Mouse (Mus musculus): Measurements from ENCODE around the gene Usp27x. TPM values are rescaled to one million over a fixed set of nuclear protein-coding genes. Genes with fewer than 3 reads are reported as not detected.

Gene Usp27x
- polyA plus RNA-seq (2021), result 6.1 TPM

DNA sequence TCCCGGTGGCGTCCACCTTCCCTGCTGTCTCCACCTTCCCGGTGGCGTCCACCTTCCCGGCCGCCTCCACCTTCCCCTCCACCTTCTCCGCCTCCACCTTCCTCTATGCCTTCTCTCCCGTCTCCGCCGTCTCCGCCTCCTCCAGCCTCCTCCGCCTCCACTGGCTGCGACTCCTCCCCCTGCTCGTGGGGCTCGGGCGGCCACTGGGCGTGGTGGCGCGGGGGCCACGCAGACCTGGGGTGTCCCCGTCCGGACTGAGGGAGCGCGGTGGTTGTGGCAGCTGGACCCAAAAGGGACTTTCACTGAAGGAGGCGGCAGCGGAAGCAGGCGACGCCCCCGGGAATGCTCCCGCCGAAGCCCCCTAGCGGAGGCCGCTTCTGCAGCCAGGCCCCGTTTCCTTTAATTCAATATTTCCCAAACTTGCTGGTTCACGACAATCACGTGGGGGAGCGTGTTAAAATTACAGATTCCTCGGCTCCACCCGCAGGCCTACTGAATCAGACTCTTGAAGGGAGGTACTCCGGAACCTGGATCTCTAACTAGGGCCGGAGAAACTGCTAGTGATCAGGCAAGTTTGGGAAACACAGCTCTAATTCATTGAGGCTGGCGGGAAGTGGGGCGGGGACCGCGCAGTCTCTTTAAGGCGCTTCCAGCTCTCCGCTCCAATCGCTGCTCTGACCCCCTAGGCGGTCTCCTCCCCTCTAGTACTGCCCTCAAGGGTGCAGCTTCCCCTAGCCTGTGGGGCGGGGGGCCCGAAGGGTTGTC lies at the start of gene Usp27x:
Usp27x (minus strand) TSS at position 115 of the 765 bp plus-strand sequence.
- H3K27me3 ChIP-seq, result peaks cover 16% of the 10 kb centered on the region
- CTCF ChIA-PET, result interaction anchor here (1.3 to 2.2 kb wide), 2 partner anchors 10 to 46 kb away, joined by 3 to 6 read pairs; no protein-coding TSS in a partner anchor
- ATAC-seq, result peak; percentile 84
- no peak for TF ChIP-seq CTCF (IDR thresholded peaks at IDR 0.05)
- in situ Hi-C loops (cut with MboI; ENCODE audit: low pct_unique_long_range_greater_than_20kb), result no loop called here
- peak; percentile 7 for DNase-seq (ENCODE audit: low read depth, low spot score)
- POLR2A ChIA-PET, result no interaction called here

DNA sequence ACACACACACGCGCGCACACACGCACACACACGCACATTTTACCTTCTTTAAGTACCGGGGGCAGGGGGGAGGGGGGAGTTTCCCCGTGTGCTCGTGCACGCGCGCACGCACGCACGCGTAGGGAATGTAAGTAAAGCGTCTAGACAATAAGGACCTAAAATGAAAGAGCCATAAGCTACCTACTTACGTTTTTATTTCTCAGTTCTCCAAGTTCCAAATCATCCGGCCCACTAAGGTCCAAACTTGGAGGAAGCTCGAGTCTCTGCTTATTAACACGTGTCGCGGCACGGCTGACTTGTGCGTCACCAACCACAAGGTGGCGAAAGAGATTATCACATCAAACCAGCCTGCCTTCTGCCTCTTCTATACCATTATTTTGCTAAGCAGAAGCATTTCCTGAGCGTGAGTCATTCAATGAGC lies 47.1 kb upstream of the Usp27x start:
- DNase-seq (ENCODE audit: low read depth, low spot score) (no peak), ATAC-seq (no peak)
- no peaks in the 10 kb centered on the region for H3K27me3 ChIP-seq
- TF ChIP-seq CTCF (IDR thresholded peaks at IDR 0.05), result peak; percentile 84
- ChIA-PET CTCF (interaction anchor here (0.8 to 2.8 kb wide), 12 partner anchors 10 to 270 kb away, joined by 3 to 38 read pairs (median 4); no protein-coding TSS in a partner anchor), POLR2A (no interaction called here)
- in situ Hi-C loops (cut with MboI; ENCODE audit: low pct_unique_long_range_greater_than_20kb), result loop anchor here (5.0 to 25.0 kb wide), 4 partner anchors 45 to 1160 kb away; no protein-coding TSS in a partner anchor

DNA sequence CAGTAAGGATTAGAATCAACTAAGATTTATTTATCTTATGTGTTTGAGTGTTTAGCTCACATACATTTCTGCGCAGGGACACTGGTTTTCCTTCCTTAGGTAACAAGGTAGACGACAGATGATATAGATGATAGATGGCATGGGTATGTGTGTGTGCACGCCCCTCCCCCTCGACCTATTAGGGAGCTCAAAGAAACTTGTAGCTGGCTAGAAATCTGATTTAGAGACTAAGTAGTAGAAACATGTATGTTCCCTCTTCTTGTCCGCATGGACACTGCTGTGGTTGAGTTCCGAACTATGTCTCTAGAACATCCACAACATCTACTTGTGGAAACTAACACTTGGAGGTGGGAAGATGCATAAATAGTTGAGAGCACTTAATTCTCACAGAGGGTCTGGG lies 46.5 kb upstream of the Usp27x start:
- DNase-seq (ENCODE audit: low read depth, low spot score) (no peak), ATAC-seq (no peak)
- H3K27me3 ChIP-seq, result no peaks in the 10 kb centered on the region
- TF ChIP-seq CTCF (IDR thresholded peaks at IDR 0.05), result no peak
- ChIA-PET POLR2A (no interaction called here), CTCF (interaction anchor here (0.8 to 2.8 kb wide), 15 partner anchors 9 to 271 kb away, joined by 3 to 38 read pairs (median 4); no protein-coding TSS in a partner anchor)
- in situ Hi-C loops (cut with MboI; ENCODE audit: low pct_unique_long_range_greater_than_20kb), result loop anchor here (5.0 to 25.0 kb wide), 4 partner anchors 45 to 1160 kb away; no protein-coding TSS in a partner anchor

DNA sequence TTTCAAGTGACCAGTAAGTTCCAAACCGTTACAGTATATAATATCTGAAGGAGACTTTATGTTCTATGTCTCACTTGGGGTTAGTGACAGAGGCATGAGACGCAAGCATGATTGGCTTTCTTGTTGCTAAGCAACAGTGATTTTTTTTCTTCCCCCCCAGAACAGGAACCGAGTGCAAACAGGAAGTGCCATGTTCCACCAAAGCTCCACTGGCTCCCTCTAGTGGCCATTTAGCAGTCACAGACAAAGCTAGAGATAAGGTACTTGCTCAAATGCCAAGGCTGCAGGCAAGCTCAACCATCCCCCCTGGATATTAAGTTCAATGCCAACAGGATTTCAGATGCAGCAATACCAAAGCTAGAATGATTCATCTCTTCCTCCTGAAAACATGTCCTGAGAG lies 45.4 kb upstream of the Usp27x start:
- peak; percentile 88 for TF ChIP-seq CTCF (IDR thresholded peaks at IDR 0.05)
- no peaks in the 10 kb centered on the region for H3K27me3 ChIP-seq
- POLR2A ChIA-PET, result interaction anchor here (1.2 kb wide), 1 partner anchor 101 kb away, joined by 3 read pairs; no protein-coding TSS in a partner anchor
- CTCF ChIA-PET, result interaction anchor here (0.7 to 2.8 kb wide), 8 partner anchors 10 to 280 kb away, joined by 3 to 38 read pairs (median 6); partner anchors contain the start of gene Clcn5
- ATAC-seq (peak; percentile 77), DNase-seq (ENCODE audit: low read depth, low spot score) (peak; percentile 44)
- in situ Hi-C loops (cut with MboI; ENCODE audit: low pct_unique_long_range_greater_than_20kb), result loop anchor here (5.0 to 25.0 kb wide), 4 partner anchors 46 to 1159 kb away; no protein-coding TSS in a partner anchor

DNA sequence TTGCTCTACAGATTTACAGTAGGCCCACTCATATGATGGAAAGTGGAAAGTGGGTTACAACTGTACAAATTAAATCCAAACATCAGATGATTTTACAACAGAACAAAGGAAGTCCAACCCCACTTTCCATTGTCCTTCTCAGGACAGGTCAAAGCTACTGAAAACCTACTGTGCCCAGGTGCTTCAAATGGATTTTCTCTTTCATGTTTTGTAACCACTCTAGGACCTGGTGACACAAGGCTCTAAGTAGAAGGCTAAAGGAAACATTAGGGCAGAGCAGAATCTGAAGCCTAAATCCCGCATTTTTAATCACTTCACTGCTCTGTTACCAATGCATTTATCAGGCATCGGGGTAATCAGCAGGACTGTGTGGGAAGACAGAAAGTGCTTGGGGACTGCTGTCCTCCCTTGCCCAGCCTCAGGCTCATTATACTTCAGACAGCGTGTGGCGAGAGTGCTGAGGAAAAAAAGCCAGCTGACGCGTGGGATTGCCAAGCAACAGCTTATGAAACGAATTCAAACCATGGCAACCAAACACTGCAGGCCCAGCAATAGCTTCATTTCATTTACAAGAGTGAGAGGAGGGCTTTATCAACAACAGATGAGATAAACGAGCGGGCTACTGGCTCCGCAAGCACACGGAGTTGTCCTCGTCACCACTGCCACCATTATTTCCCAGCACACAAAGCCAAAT lies 40.7 kb upstream of the Usp27x start:
- H3K27me3 ChIP-seq, result peaks cover 5% of the 10 kb centered on the region
- no peak for TF ChIP-seq CTCF (IDR thresholded peaks at IDR 0.05)
- POLR2A ChIA-PET, result no interaction called here
- CTCF ChIA-PET, result no interaction called here
- no peak for ATAC-seq
- in situ Hi-C loops (cut with MboI; ENCODE audit: low pct_unique_long_range_greater_than_20kb), result loop anchor here (5.0 to 25.0 kb wide), 2 partner anchors 494 to 1154 kb away; no protein-coding TSS in a partner anchor
- no peak for DNase-seq (ENCODE audit: low read depth, low spot score)

DNA sequence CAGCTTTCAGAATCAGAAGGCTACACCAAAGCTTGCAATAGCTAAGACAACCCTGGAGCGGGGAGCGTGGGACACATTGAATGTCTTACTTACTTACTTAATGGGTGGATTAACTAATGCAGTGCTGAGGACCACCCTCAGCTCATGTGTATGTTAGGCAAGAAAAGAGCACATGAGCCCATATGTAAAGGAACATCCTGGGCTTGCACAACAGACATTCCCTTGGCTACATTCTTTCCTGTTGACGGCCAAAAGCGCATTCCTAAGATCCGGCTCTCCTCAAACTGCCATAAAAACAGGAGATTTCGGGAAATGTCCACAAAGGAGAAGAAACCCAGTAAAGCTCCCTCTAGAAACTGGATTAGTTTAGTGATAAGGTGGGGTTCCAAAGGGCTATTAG lies 39.7 kb upstream of the Usp27x start:
- no peak for DNase-seq (ENCODE audit: low read depth, low spot score)

DNA sequence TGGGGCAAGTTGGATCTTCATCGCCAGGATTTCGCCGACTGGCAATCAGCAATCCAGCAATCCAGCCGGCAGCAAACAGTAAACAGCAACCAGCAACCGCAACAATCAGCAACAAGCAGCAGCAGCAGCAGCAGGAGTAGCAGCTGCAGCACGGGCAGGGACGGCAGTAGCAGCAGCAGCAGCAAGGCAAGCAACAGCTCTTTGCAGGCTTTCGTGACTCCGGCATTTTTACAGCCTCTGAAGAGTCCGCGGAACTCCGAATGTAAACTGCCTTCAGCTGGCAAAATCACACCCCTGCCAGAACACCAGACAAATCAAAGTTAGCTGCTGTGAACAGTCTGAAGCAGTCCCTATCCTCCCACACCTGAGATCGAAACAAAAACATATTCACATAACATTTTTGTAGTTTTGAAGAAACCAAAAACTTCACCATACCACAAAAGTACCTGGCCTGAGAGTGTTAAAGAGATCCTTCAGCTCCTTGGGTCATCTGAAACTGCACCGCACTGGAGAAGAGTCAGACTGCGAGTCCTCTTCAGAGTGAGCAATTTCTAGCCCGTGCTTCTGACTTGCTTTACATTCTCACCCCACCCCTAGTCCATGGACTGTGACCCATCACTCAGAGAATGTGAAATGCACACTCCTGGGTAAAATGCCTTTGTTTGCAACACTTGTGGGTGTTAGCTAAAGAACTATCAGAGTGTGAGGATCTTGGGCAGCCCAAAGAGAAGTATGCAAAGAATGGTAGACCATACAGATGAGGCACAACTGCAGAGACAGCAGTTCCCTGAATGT lies 36.8 kb upstream of the Usp27x start:
- ATAC-seq (peak; percentile 51), DNase-seq (ENCODE audit: low read depth, low spot score) (no peak)
- POLR2A ChIA-PET, result no interaction called here
- H3K27me3 ChIP-seq, result peaks cover 20% of the 10 kb centered on the region
- CTCF ChIA-PET, result interaction anchor here (0.5 to 1.0 kb wide), 2 partner anchors 10 to 34 kb away, joined by 3 read pairs; no protein-coding TSS in a partner anchor
- in situ Hi-C loops (cut with MboI; ENCODE audit: low pct_unique_long_range_greater_than_20kb), result loop anchor here (25.0 kb wide), 1 partner anchor 1150 kb away; no protein-coding TSS in a partner anchor
- no peak for TF ChIP-seq CTCF (IDR thresholded peaks at IDR 0.05)

More for the DNA sequence above, 39.7 kb upstream of the Usp27x start:
- ATAC-seq, result no peak
- no peak for TF ChIP-seq CTCF (IDR thresholded peaks at IDR 0.05)
- in situ Hi-C loops (cut with MboI; ENCODE audit: low pct_unique_long_range_greater_than_20kb), result loop anchor here (5.0 to 25.0 kb wide), 2 partner anchors 493 to 1153 kb away; no protein-coding TSS in a partner anchor
- H3K27me3 ChIP-seq, result peaks cover 8% of the 10 kb centered on the region
- POLR2A ChIA-PET, result no interaction called here
- CTCF ChIA-PET, result no interaction called here

DNA sequence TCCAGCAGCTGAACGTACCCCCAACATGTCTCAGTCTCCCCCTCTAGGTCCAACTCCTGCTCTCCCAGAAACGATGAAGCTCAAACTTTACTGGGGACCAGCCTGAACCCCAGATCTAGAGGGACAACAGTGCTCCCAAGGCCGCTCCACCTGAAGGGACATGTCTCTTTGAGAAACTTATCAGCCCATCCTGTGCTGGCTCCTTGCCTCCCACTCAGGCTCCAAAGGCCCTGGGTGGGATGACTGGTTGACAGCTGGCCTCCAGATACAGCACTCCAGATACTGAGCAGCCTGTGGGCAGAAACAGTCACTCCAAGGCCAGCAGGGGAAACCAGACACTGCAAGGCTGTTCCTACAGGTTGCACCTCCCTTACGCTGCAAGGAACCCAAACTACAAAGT lies 956 bp upstream of the Usp27x start:
- in situ Hi-C loops (cut with MboI; ENCODE audit: low pct_unique_long_range_greater_than_20kb), result no loop called here
- no peak for ATAC-seq

DNA sequence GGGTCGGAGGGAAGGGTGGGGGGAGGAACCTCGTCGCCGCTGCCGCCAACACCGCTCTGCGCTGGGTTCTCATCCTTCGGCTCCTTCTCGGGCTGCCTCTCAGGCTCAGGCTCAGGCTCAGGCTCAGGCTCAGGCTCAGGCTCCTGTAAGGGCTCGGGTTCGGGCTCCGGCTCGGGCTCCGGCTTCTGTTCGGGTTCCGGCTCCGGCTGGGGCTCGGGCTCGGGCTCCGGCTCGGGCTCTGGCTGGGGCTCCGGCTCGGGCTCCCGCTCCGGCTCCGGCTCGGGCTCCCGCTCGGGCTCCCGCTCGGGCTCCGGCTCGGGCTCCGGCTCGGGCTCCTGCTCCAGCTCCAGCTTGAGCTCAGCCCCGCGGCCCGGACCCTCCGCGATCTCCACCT lies 311 bp downstream of the Usp27x start:
- in situ Hi-C loops (cut with MboI; ENCODE audit: low pct_unique_long_range_greater_than_20kb), result no loop called here
- ATAC-seq (no peak), DNase-seq (ENCODE audit: low read depth, low spot score) (no peak)
- no peak for TF ChIP-seq CTCF (IDR thresholded peaks at IDR 0.05)
- POLR2A ChIA-PET, result no interaction called here
- peaks cover 11% of the 10 kb centered on the region for H3K27me3 ChIP-seq
- CTCF ChIA-PET, result no interaction called here

More for the DNA sequence above, 956 bp upstream of the Usp27x start:
- POLR2A ChIA-PET, result no interaction called here
- DNase-seq (ENCODE audit: low read depth, low spot score), result no peak
- CTCF ChIA-PET, result interaction anchor here (1.3 to 2.2 kb wide), 2 partner anchors 9 to 45 kb away, joined by 3 to 6 read pairs; no protein-coding TSS in a partner anchor
- peaks cover 23% of the 10 kb centered on the region for H3K27me3 ChIP-seq
- no peak for TF ChIP-seq CTCF (IDR thresholded peaks at IDR 0.05)

DNA sequence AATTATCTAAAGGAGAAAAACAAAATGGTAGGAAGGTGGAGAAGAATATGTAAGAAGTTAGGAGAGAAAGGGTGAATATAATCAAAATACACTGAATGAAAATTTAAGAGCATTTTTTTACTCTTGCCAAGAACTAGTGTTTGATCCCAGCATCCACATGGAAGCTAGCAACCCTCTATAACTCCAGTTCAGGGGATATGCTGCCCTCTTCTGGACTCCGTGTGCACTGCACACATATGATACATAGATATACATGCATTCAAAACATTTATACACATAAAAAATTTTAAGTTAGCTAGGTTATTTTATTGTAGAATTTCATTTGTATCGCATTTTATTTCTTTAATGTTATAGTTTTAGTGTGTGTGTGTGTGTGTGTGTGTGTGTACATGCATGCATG lies 50.2 kb downstream of the Usp27x start:
- no peaks in the 10 kb centered on the region for H3K27me3 ChIP-seq
- CTCF ChIA-PET, result interaction anchor here (1.1 kb wide), 1 partner anchor 9 kb away, joined by 4 read pairs; no protein-coding TSS in a partner anchor
- ATAC-seq, result no peak
- in situ Hi-C loops (cut with MboI; ENCODE audit: low pct_unique_long_range_greater_than_20kb), result loop anchor here (10.0 kb wide), 1 partner anchor 401 kb away; no protein-coding TSS in a partner anchor
- TF ChIP-seq CTCF (IDR thresholded peaks at IDR 0.05), result no peak
- no peak for DNase-seq (ENCODE audit: low read depth, low spot score)
- POLR2A ChIA-PET, result no interaction called here

Measured in Patski (cell line).